Mouse (Mus musculus): Measurements from ENCODE around the gene Wrap53.

- TF ChIP-seq EP300 (IDR thresholded peaks at IDR 0.05; ENCODE audit: low read depth) (no peak), CTCF (IDR thresholded peaks at IDR 0.05; ENCODE audit: low read depth) (no peak)
These were observed 41.7 kb upstream of the Wrap53 start, which contains the start of gene Sat2 for GRCm38 (mm10) chr11:69621571-69622268.

Data from heart, postnatal 0 days (tissue).